Mouse (Mus musculus) layer of hippocampus, adult 2 months (tissue): Measurements from ENCODE around the gene Mthfd1l. TPM values are rescaled to one million over a fixed set of nuclear protein-coding genes. Genes with fewer than 3 reads are reported as not detected.
"Not testable (repeated sequence)": the region's sequence is repeated elsewhere in the genome, so short reads cannot be mapped to it uniquely, and the experiment has no call there.

ENCODE experiments used
- DNase-seq, 2 experiments: peaks; one replicate each; pipeline ENCODE4 v3.0.0; 2022; ENCODE audit warnings: low spot score in 2 of 2
- H3K27ac ChIP-seq: fragments of 200-600 bp; 2 replicates; pipeline ENCODE4 v1.8.1; 2022
- H3K4me3 ChIP-seq: fragments of 200-600 bp; 2 replicates; pipeline ENCODE4 v1.8.1; 2022; ENCODE audit warnings: mild to moderate bottlenecking
- CTCF ChIP-seq: fragments of 200-600 bp; conservative IDR thresholded peaks from 2 replicates; pipeline ENCODE4 v1.8.1; 2022; ENCODE audit warnings: antibody characterized with exemption, mild to moderate bottlenecking, moderate library complexity
- total RNA-seq, 2 experiments: library from RNA; stranded (reverse); gene quantifications; 2 replicates each; pipeline ENCODE4 v1.2.3; 2021

Gene Mthfd1l
- total RNA-seq, 2 experiments from 2014 or later: 8.2 to 9.2 TPM

DNA sequence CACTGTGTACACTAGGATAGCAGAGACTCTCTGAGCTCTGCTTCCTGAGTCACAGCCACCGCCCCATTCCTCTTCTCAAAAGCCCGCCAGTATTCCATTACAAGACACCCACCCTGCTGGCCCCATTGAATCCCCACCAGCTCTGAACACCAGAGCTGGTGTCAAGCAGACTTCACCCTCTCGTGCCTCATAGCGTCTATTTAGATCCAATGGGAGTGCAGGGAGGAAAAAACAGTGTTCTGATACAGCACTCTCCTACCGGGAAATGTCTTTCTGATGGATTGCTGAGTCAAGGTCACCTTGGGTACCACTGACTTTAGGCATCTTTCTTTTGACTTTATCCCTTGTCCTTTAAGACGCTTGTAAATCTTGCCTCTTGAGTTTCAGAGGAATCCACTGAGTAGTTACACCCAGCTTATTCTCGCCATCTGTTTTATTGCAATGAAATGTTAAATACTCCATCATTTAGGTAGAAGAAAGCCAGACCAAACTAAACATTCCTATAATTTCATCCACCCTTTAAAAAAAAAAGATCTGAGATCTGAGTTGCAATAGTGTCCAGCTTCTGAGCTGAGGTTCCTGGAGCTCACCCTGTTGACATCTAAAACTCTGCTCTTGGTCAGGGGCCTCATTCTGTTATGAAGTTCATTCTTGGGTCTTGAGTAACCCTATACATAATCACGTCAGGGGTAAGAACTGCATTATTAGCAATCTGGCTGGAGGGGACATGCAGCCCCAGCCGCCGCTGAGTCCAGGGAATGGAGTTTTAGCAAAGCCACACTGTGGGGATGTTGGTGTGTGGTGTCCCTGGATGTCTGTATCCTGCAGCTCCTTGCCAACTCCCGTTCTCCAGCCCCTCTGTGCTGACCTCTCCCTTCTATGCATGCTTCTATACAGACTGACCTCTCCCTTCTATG lies 88.4 kb downstream of the Mthfd1l start:
- Histone ChIP-seq H3K4me3 (no peak overlapping the region), H3K27ac (no peak overlapping the region)
- no peak for DNase-seq
- TF ChIP-seq CTCF: no peak

DNA sequence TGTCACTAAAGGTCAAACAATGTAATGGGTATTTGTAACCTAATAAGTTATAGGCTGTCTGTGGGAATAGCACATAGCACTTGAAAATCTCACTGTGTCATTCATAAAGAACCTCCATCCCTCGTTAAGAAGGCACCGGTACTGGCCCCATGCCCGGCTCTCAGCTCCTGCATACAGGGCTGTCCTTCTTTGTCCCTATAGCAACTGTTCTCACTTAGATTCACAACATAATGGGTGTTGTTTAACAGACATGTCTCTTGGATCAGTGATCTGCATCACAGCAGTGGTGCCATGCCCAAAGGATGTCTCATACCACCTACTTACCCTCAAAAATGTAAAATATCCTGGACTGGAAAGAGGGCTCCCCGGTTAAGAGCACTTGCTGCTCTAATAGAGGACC lies 90.6 kb downstream of the Mthfd1l start:
- Histone ChIP-seq H3K27ac (no peak overlapping the region), H3K4me3 (no peak overlapping the region)
- no peak for DNase-seq
- TF ChIP-seq CTCF: no peak

DNA sequence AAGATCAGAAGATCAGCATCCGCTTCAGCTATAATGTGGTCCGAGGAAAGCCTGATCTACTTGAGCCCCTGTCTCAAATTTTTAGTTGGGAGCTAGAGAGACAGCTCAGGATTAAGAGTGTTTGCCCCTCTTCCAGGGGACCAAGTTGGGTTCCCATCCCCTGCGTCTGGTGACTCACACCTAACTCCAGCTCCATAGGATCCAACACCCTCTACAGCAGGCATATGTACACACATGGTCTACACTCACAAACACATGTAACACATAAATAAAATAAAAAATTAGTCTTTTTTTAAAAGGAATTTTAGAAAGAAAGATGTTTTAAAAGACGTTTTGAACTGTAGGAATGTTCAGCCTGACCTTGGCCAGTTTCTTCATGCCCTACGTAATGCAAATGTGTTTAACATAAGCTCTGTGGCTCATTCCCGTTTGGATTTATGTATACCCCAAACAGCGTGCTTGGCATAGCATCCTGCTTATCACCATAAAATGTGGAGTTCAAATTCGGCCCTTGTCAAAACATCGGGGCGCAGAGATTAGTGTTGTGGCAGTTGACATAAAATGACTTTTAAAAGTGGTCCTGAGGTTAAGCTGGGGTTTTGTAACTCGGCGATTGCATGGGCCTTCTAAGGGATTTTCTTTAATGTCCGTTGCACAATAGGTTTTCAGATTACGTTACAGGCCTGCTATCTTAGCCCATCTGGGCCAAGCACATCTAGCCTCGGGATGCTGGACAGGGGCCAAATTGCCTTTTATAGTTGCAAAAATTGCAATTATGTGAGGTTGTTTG lies 92.6 kb downstream of the Mthfd1l start:
- no peak overlapping the region for H3K27ac ChIP-seq
- no peak overlapping the region for H3K4me3 ChIP-seq
- TF ChIP-seq CTCF: no peak
- no peak for DNase-seq

DNA sequence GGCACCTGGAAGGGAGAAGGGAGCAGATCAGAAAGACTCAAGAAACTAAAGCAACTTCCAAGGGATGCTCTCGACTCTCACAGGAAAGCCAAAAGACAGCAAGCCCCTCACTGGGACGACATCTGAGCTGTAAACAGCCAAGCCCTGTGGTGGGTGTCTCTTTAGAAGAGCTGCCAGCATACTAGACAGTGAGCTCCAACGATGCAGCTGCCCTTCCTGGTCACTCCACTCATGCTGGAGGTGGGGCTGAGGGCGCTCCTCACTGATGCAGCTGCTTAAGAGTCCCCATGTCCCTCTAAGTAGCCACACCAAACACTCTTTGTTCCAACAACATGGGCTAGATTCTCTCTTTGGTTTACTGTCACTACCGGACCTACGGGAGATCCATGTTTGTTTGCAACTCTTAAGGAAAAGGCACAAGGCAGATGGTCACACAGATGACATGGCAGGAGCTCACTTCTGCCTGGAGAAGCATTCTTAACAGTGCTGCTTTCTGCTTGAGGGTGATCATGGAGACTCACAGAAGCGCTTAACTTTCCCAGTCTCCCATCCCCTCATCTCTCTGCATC lies 96.4 kb downstream of the Mthfd1l start:
- Histone ChIP-seq H3K4me3 (no peak overlapping the region), H3K27ac (no peak overlapping the region)
- no peak for TF ChIP-seq CTCF
- DNase-seq: no peak

DNA sequence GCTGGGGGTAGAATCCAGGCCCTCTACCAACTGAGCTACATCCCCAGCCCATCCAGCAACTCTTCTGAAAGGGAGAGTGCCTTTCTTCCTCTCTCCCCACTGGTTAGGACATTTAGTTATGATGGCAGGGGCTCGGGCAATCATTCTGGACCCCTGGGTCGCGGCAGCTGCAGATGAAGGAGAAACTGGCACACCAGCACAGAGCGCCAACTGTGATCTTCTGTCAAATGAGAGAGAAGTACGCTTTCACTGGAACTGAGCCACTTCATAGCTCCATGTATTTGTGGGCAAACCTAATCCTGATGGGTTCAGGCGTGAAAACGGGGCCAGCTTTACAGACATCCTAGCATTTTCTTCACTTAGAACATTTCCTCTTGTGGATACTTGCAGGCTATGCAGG lies 97.1 kb downstream of the Mthfd1l start:
- H3K4me3 ChIP-seq: no peak overlapping the region
- no peak for DNase-seq
- TF ChIP-seq CTCF: no peak
- H3K27ac ChIP-seq: no peak overlapping the region

DNA sequence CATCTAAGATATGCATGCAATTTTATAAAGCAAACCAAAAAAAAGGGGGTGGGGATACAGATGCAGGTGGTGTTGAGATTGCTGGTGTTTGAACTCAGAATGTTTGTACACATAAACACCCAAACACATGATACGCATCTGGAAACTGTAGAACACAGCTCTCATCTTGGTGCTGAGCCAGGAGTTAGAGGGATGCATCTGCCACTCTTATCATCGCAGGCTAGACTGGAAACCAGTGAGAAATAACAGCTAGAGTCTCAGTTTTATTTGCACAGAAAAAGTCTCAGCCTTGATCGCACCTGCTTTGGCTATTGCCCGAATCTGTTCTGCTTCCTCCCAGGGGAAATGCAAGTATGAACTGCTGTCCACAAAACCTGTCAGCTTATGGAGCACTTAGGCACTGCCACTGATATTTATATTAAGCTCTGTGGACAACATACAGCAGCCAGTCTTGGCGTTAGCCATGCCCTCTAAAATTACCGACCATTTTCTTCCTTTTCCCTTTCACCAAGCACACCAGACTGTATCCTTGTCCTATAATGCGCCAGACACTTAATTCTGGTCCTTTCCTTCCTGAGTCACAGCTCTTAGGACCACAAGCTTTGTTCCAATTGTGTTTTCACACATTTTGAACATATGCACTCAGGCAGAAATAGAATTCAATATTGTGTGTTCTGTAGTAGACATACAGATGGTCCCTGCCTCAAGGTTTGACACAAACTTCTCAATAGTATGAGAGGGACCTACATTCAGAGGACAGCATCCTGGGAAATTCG lies 98.3 kb downstream of the Mthfd1l start:
- DNase-seq: peak; percentile 16 to 23
- TF ChIP-seq CTCF: no peak
- H3K4me3 ChIP-seq: no peak overlapping the region
- H3K27ac ChIP-seq: no peak overlapping the region

DNA sequence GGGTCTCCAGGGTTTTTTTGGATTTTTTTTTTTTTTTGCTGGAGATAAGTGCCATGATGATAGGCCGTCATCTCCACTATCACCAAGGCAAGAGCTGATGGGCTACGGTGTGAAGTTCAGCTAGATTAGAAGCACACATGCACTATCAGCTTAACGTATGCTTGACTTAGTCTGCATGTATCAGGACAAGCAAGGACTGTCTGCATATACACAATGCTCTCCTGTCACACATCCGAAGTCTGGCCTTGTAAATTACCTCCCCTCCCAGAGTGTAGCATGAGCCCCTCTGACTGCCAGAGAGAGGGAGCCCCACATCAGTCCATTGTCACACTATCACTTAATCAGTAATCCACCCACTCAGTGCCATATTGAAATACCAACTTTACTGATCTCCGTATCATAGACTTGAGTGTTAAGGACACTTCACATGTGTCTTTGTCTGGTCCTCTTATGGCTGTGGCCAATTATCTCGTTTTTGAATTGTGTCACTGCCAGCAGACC lies 99.0 kb downstream of the Mthfd1l start:
- no peak overlapping the region for H3K4me3 ChIP-seq
- no peak overlapping the region for H3K27ac ChIP-seq
- no peak for TF ChIP-seq CTCF
- no peak for DNase-seq

DNA sequence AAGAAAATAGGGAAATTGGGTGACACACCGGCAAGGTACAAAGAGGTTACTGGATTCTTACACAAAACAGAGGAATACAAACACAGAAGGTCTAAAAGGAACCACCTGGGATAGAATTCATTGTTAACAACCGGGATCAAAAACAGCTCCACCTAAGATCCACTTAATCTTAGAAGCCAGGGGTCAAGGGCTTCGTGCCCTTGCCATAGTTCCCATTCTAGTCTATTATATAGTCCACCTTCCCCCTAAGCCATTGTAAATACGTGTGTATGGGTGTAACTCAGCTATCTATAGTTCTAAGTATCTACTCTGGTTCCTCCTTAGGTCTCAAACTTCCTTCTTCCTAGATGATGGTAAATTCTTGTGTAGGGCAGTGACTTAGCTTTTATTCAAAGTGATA lies 99.6 kb downstream of the Mthfd1l start:
- not testable (repeated sequence) for DNase-seq, H3K4me3 ChIP-seq, H3K27ac ChIP-seq

DNA sequence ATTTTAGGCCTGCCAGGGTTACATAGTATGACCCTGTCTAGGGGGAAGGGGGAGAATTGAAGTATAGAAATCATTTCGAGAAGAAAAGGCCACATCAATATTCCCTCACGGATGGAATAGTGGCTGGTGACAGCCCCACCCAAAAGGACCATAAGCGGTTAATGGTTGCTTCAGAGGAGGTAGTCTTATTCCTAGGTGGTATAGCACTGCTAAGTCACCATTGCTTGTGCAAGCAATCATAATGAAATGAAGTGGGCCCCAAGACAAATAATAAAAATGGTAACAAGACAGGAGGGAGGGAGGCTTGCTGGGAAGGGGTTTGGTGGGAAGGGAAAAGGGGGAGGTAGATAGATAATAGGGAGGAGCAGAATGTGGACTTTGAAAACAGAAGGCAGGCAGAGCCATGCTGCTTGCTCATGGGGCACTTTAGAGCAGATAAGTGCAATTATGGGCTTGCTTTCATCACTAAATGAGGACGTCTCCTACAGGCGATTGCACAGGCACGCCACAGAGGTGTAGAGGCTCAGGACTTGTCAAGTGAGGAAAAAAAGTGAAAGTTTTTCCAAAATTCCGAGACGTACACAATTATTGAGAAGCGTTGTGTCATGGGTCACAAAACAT lies 105.4 kb downstream of the Mthfd1l start:
- no peak overlapping the region for H3K4me3 ChIP-seq
- DNase-seq: no peak
- 0 out of 2 replicates have a peak overlapping the region, but pooled peaks have one; percentile 63 for H3K27ac ChIP-seq
- TF ChIP-seq CTCF: no peak

DNA sequence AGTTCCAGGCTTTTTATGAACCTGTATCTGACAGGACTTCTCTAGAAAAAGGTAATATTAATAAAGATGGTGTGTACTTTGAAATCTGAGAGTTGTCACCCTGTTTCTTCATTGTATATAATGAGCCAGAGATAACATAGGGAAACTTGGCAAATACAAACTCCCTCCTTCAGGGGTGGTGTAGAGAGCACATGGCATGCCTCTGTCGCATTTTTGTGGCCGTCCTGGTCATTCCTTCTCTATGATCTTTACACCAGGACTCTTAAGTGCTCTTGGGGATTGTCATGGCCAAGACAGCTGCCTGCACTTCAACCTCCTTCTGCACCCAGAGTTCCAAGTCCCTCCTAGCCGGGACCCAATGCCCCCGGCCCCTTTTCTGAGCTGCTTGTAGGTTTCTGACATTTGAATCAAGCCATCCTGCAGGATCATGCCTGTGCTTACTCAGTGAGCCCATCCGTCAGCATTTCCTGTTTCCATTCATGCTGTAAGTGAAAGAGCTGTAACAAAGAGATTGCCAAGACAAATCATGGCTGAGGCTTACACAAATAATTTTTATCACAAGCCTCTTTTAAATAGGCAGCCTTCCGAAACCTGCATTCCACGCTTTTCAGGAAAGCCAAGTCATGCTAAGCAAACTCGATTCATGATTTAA lies 106.2 kb downstream of the Mthfd1l start:
- no peak for DNase-seq
- H3K27ac ChIP-seq: peak overlapping the region; percentile 63

DNA sequence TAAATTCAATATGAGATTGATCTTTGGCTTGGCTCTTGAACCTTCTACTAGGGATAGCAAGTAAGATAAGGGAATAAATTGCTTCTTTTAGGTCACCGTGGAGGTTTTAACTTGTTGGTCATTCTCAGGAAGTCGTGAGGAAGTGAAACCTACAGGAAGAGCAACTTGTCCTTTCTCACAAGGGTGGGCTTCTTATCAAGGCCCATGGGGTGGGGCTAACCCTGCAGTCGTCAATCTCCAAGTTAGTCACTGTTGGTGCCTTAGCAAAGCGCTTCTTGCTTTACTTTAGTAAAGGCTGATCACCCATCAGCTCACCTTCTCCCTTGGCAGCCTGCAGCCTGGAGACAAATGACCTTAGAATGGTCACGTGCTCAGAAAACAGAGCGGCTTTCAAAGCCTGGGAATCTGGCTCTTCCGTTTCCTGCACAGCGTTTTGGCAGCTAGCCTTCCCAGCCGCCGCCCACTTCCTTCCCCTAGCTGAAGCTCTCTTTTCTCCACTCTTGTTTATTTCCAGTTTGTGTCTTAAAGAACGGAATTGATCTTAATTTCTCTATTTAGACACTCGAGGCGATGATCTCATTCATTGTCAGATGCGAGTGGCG lies 106.8 kb downstream of the Mthfd1l start:
- H3K27ac ChIP-seq: peak overlapping the region; percentile 63
- peak overlapping the region; percentile 39 for H3K4me3 ChIP-seq
- peak; percentile 43 to 55 for DNase-seq
- TF ChIP-seq CTCF: no peak

More for the DNA sequence above, 106.2 kb downstream of the Mthfd1l start:
- TF ChIP-seq CTCF: no peak
- H3K4me3 ChIP-seq: peak overlapping the region; percentile 39; the same call in 1 of the 2 replicates
